Mouse (Mus musculus) spleen, postnatal 10 days (tissue): ENCODE data around the gene 4933412E24Rik.

ENCODE experiments used
- DNase-seq, 2 experiments: peaks; one replicate each; pipeline ENCODE4 v3.0.0; 2021 to 2022; ENCODE audit warnings: low spot score in 2 of 2

Gene 4933412E24Rik

GRCm38 (mm10) chr15:60016513-60016912, at the start of gene 4933412E24Rik:
TSS of gene 4933412E24Rik (minus strand) at chr15:60016613.
- no peak for DNase-seq

GRCm38 (mm10) chr15:60030728-60031127, 14.3 kb upstream of the 4933412E24Rik start:
- DNase-seq = no peak

GRCm38 (mm10) chr15:60021256-60021655, 4.8 kb upstream of the 4933412E24Rik start:
- DNase-seq = no peak

GRCm38 (mm10) chr15:60010199-60010598, 6.2 kb downstream of the 4933412E24Rik start:
- no peak for DNase-seq

GRCm38 (mm10) chr15:60009610-60010009, 6.8 kb downstream of the 4933412E24Rik start:
- no peak for DNase-seq

- DNase-seq = no peak
Observed at GRCm38 (mm10) chr15:59983777-59984176, 32.6 kb downstream of the 4933412E24Rik start.

- no peak for DNase-seq
Observed at GRCm38 (mm10) chr15:59975310-59975709, 41.1 kb downstream of the 4933412E24Rik start.

- no peak for DNase-seq
Observed at GRCm38 (mm10) chr15:59974584-59974983, 41.8 kb downstream of the 4933412E24Rik start.

- no peak for DNase-seq
Observed at GRCm38 (mm10) chr15:59973651-59974519, 42.5 kb downstream of the 4933412E24Rik start.
